Mouse (Mus musculus) liver, adult 2 months (tissue): ENCODE data around the gene Fam13a. TPM values are rescaled to one million over a fixed set of nuclear protein-coding genes. Genes with fewer than 3 reads are reported as not detected.
A peak's percentile ranks its signal among the peaks of the same experiment; 100 is the strongest.

Experiments
- DNase-seq: peaks from one replicate; pipeline ENCODE4 v3.0.0-alpha.2; 2011; ENCODE audit warnings: low read depth, low spot score; ENCODE audit errors: extremely low read depth
- H3K27ac ChIP-seq: fragments of 200-500 bp; replicated peaks from 2 replicates; pipeline ENCODE4 v1.5.1; 2012; ENCODE audit warnings: low read depth, mild to moderate bottlenecking, control low read depth, inconsistent platforms, low read length; ENCODE audit not compliant: insufficient read depth
- H3K27me3 ChIP-seq: fragments of 200-500 bp; 2 replicates; pipeline ENCODE4 v1.6.1; 2012; ENCODE audit warnings: mild to moderate bottlenecking, moderate library complexity, low read length, inconsistent platforms; ENCODE audit not compliant: control insufficient read depth, insufficient read depth
- H3K36me3 ChIP-seq: fragments of 200-500 bp; 2 replicates; pipeline ENCODE4 v1.6.1; 2012; ENCODE audit warnings: low read length, inconsistent platforms; ENCODE audit not compliant: control insufficient read depth, insufficient read depth
- H3K4me1 ChIP-seq: fragments of 200-500 bp; 2 replicates; pipeline ENCODE4 v1.6.1; 2011; ENCODE audit warnings: low read length; ENCODE audit not compliant: control insufficient read depth, insufficient read depth
- H3K4me3 ChIP-seq: fragments of 200-500 bp; 2 replicates; pipeline ENCODE4 v1.5.1; 2011; ENCODE audit warnings: low read depth, mild to moderate bottlenecking, control low read depth, low read length, moderate library complexity; ENCODE audit not compliant: insufficient read depth
- H3K79me2 ChIP-seq: fragments of 200-500 bp; 2 replicates; pipeline ENCODE4 v1.6.1; 2012; ENCODE audit warnings: inconsistent platforms, mild to moderate bottlenecking, low read length, moderate library complexity; ENCODE audit not compliant: control insufficient read depth, insufficient read depth
- H3K9ac ChIP-seq: fragments of 200-500 bp; 2 replicates; pipeline ENCODE4 v1.6.1; 2012; ENCODE audit warnings: low read depth, mild to moderate bottlenecking, control low read depth, inconsistent platforms, low read length
- CTCF ChIP-seq: fragments of 200-500 bp; IDR thresholded peaks from 2 replicates; pipeline ENCODE4 v1.5.1; 2011; ENCODE audit warnings: low read depth, low read length, control low read depth
- POLR2A ChIP-seq: fragments of 200-500 bp; IDR thresholded peaks from 2 replicates; pipeline ENCODE4 v1.6.1; 2011; ENCODE audit warnings: low read length, control low read depth; ENCODE audit not compliant: insufficient read depth; ENCODE audit errors: extremely low read depth
- WGBS: fragments of 180-500 bp; shearing (Covaris S2); methylation state at CpG from one replicate; pipeline ENCODE4 v1.1.7; 2018; 5-methylcytosine and 5-hydroxymethylcytosine counted together
- polyA plus RNA-seq: library from polyadenylated mRNA; depleted of rRNA; stranded (reverse); fragments of >200 nt; gene quantifications from 2 replicates; pipeline ENCODE4 v1.2.3, GENCODE M21; 2012
- total RNA-seq: library from RNA; depleted of rRNA; stranded (reverse); fragments of >200 nt; gene quantifications from 2 replicates; pipeline ENCODE4 v1.2.3, GENCODE M21; 2014

Fam13a gene
- total and polyA plus RNA-seq, 2 experiments = 3.4 to 42.5 TPM

DNA sequence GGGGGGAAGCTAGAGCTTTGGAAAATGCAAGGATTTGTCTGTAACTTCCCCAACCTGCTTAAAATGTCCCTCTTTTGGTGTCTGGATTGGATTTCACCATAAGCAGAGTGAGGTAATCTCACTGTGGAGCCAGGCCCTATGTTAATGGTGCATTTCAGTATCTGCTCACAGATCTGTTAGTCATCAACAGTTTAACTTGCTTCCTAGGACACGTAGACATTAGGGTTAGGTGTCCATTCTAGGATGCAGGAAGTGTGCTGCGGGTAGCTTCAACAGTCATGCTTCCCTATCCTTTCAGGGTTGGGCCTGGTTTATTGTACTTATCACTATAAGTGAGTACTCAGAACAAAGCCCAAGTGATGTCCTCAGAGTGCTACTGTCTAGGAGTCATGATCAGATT is 4.5 kb upstream of the Fam13a start:
- Histone ChIP-seq H3K27ac (no peak overlapping the region), H3K36me3 (no peaks in the 10 kb centered on the region), H3K27me3 (no peaks in the 10 kb centered on the region), H3K79me2 (no peaks in the 10 kb centered on the region), H3K4me1 (peaks cover 13% of the 10 kb centered on the region), H3K9ac (no peak overlapping the region), H3K4me3 (no peak overlapping the region)
- TF ChIP-seq POLR2A = no peak
- no peak for TF ChIP-seq CTCF
- 78% methylated on average over 2 of the region's 2 CpGs for WGBS
- DNase-seq = no peak

GRCm38 (mm10) chr6:59024806-59025205 is 457 bp upstream of the Fam13a start:
- Histone ChIP-seq H3K9ac (peak overlapping the region; percentile 15; the same call in 1 of the 2 replicates), H3K4me3 (no peak overlapping the region), H3K27ac (peak overlapping the region; percentile 74), H3K79me2 (peaks cover 5% of the 10 kb centered on the region; the same call in 1 of the 2 replicates), H3K4me1 (peaks cover 8% of the 10 kb centered on the region), H3K36me3 (no peaks in the 10 kb centered on the region), H3K27me3 (no peaks in the 10 kb centered on the region)
- TF ChIP-seq POLR2A (no peak), CTCF (no peak)
- WGBS = 4% methylated on average over 3 of the region's 3 CpGs
- no peak for DNase-seq

- Histone ChIP-seq H3K27me3 (no peaks in the 10 kb centered on the region), H3K9ac (peak overlapping the region; percentile 64), H3K4me1 (peaks cover 8% of the 10 kb centered on the region), H3K4me3 (peak overlapping the region; percentile 54), H3K79me2 (peaks cover 7% of the 10 kb centered on the region; the same call in 1 of the 2 replicates), H3K36me3 (no peaks in the 10 kb centered on the region), H3K27ac (peak overlapping the region; percentile 68)
- peak; percentile 70 for DNase-seq
- WGBS = 21% methylated on average over 6 of the region's 6 CpGs
- TF ChIP-seq CTCF (no peak), POLR2A (no peak)
Measured at GRCm38 (mm10) chr6:59023455-59024163, 740 bp downstream of the Fam13a start.

- peaks cover 8% of the 10 kb centered on the region for H3K4me1 ChIP-seq
- peak overlapping the region; percentile 15 for H3K27ac ChIP-seq
- TF ChIP-seq POLR2A = no peak
- no peak for TF ChIP-seq CTCF
- no peak overlapping the region for H3K9ac ChIP-seq
- WGBS = 53% methylated on average over 2 of the region's 2 CpGs
- no peaks in the 10 kb centered on the region for H3K36me3 ChIP-seq
- DNase-seq = peak; percentile 68
- no peaks in the 10 kb centered on the region for H3K27me3 ChIP-seq
- H3K4me3 ChIP-seq = peak overlapping the region; percentile 54
- peaks cover 7% of the 10 kb centered on the region; the same call in 1 of the 2 replicates for H3K79me2 ChIP-seq
Measured at GRCm38 (mm10) chr6:59022621-59023020, 1.7 kb downstream of the Fam13a start.

GRCm38 (mm10) chr6:59020346-59020745 is 4.0 kb downstream of the Fam13a start:
- peak; percentile 68 for DNase-seq
- Histone ChIP-seq H3K27ac (no peak overlapping the region), H3K79me2 (peaks cover 13% of the 10 kb centered on the region), H3K36me3 (no peaks in the 10 kb centered on the region), H3K4me3 (no peak overlapping the region), H3K9ac (no peak overlapping the region), H3K4me1 (peaks cover 12% of the 10 kb centered on the region), H3K27me3 (no peaks in the 10 kb centered on the region)
- TF ChIP-seq CTCF = peak; percentile 83
- no peak for TF ChIP-seq POLR2A
- WGBS = 27% methylated on average over 2 of the region's 2 CpGs

DNA sequence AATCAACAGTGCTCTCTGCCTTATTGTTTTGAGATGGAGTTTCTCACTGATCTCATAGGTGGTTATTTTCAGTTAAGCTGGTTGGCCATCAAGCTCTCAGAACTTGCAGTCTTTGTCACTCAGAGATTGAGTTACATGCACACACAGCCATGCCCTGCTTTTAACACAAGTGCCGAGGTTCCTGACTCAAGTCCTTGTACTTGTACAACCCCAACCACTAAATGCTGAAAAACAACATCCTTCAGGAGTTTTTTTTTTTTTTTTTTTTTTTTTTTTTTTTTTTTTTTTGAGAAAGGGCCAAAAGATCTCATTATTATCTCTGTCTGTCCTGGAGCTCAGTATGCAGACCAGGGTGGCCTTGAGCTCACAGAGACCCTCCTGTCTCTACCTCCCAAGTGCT is 4.5 kb downstream of the Fam13a start:
- no peak overlapping the region for H3K27ac ChIP-seq
- 42% methylated on average over 1 of the region's 1 CpGs for WGBS

More for the DNA sequence above, 4.5 kb downstream of the Fam13a start:
- DNase-seq = no peak
- H3K27me3 ChIP-seq = no peaks in the 10 kb centered on the region
- no peak overlapping the region for H3K9ac ChIP-seq
- peaks cover 13% of the 10 kb centered on the region for H3K79me2 ChIP-seq
- H3K4me3 ChIP-seq = no peak overlapping the region
- no peaks in the 10 kb centered on the region for H3K36me3 ChIP-seq
- peaks cover 12% of the 10 kb centered on the region for H3K4me1 ChIP-seq
- no peak for TF ChIP-seq POLR2A
- TF ChIP-seq CTCF = no peak
